Mouse (Mus musculus) lung, embryonic 14.5 days (tissue): ENCODE results near the gene Akr1cl. TPM values are rescaled to one million over a fixed set of nuclear protein-coding genes. Genes with fewer than 3 reads are reported as not detected.

Experiments
- ATAC-seq: fragments of 200-750 bp; cut with Nextera tagmentation; 2 replicates; pipeline ENCODE4 v1.8.0; 2017; ENCODE audit warnings: mild to moderate bottlenecking, moderate TSS enrichment, moderate library complexity; ENCODE audit not compliant: insufficient read depth
- DNase-seq: peaks from one replicate; pipeline ENCODE4 v3.0.0-alpha.2; 2015
- H3K27ac ChIP-seq: fragments of 300-500 bp; sonication (generic); 2 replicates; pipeline ENCODE4 v1.5.1; 2014; ENCODE audit warnings: low read depth, mild to moderate bottlenecking, moderate library complexity
- H3K27me3 ChIP-seq: fragments of 300-500 bp; sonication (generic); 2 replicates; pipeline ENCODE4 v1.6.1; 2014; ENCODE audit warnings: low read length, control low read depth; ENCODE audit not compliant: insufficient read depth
- H3K36me3 ChIP-seq: fragments of 300-500 bp; sonication (generic); 2 replicates; pipeline ENCODE4 v1.6.1; 2014; ENCODE audit warnings: control low read depth; ENCODE audit not compliant: insufficient read depth
- H3K4me1 ChIP-seq: fragments of 300-500 bp; sonication (generic); 2 replicates; pipeline ENCODE4 v1.6.1; 2014; ENCODE audit warnings: antibody characterized with exemption, control low read depth; ENCODE audit not compliant: insufficient read depth
- H3K4me2 ChIP-seq: fragments of 300-500 bp; sonication (generic); 2 replicates; pipeline ENCODE4 v1.6.1; 2014; ENCODE audit warnings: mild to moderate bottlenecking
- H3K4me3 ChIP-seq: fragments of 300-500 bp; sonication (generic); 2 replicates; pipeline ENCODE4 v1.5.1; 2014; ENCODE audit warnings: low read depth, low read length
- H3K9ac ChIP-seq: fragments of 300-500 bp; sonication (generic); 2 replicates; pipeline ENCODE4 v1.6.1; 2014
- H3K9me3 ChIP-seq: fragments of 300-500 bp; sonication (generic); 2 replicates; pipeline ENCODE4 v1.6.1; 2016; ENCODE audit warnings: low read depth, low read length, control low read depth
- CTCF ChIP-seq: IDR thresholded peaks from 2 replicates; pipeline ENCODE4 v1.5.1; 2016; ENCODE audit warnings: antibody characterized with exemption, low read depth
- WGBS: fragments of 180-500 bp; shearing (Covaris S2); extraction: QIAGEN DNeasy Blood & Tissue Kit; methylation state at CpG from one replicate; pipeline ENCODE4 v1.1.7; 2014; 5-methylcytosine and 5-hydroxymethylcytosine counted together
- polyA plus RNA-seq: library from polyadenylated mRNA; unstranded; fragments of >200 nt; fragmentation: Nextera tagmentation; extraction: Ambion mirVana; gene quantifications from 2 replicates; pipeline ENCODE4 v1.2.1, GENCODE M21; 2014

Gene Akr1cl
- polyA plus RNA-seq, 1 experiment from 2014 or later = 0.17 TPM

- Histone ChIP-seq H3K27ac (no peak overlapping the region), H3K4me1 (no peaks in the 10 kb centered on the region), H3K27me3 (no peaks in the 10 kb centered on the region), H3K9ac (no peak overlapping the region), H3K4me3 (no peak overlapping the region), H3K36me3 (no peaks in the 10 kb centered on the region), H3K4me2 (no peak overlapping the region), H3K9me3 (no peaks in the 10 kb centered on the region)
- TF ChIP-seq CTCF = no peak
- no peak for ATAC-seq
- WGBS = 64% methylated on average over 3 of the region's 3 CpGs
- no peak for DNase-seq
These were observed 7.1 kb upstream of the Akr1cl start for GRCm38 (mm10) chr1:65039679-65040078.

GRCm38 (mm10) chr1:65037542-65037941 is 5.0 kb upstream of the Akr1cl start:
- H3K4me2 ChIP-seq = no peak overlapping the region
- WGBS = 27% methylated on average over 2 of the region's 2 CpGs
- no peaks in the 10 kb centered on the region for H3K27me3 ChIP-seq
- no peaks in the 10 kb centered on the region for H3K4me1 ChIP-seq
- TF ChIP-seq CTCF = no peak
- ATAC-seq = no peak
- H3K27ac ChIP-seq = no peak overlapping the region
- H3K4me3 ChIP-seq = no peak overlapping the region
- H3K36me3 ChIP-seq = no peaks in the 10 kb centered on the region
- H3K9ac ChIP-seq = no peak overlapping the region
- H3K9me3 ChIP-seq = no peaks in the 10 kb centered on the region
- DNase-seq = no peak

- no peaks in the 10 kb centered on the region for H3K4me1 ChIP-seq
- ATAC-seq (no peak), DNase-seq (no peak)
- no peak overlapping the region for H3K9ac ChIP-seq
- WGBS = 37% methylated on average over 3 of the region's 3 CpGs
- no peak overlapping the region for H3K27ac ChIP-seq
- no peak overlapping the region for H3K4me3 ChIP-seq
- no peak overlapping the region for H3K4me2 ChIP-seq
- H3K36me3 ChIP-seq = no peaks in the 10 kb centered on the region
- TF ChIP-seq CTCF = no peak
- H3K9me3 ChIP-seq = no peaks in the 10 kb centered on the region
- H3K27me3 ChIP-seq = no peaks in the 10 kb centered on the region
These were observed 3.0 kb upstream of the Akr1cl start for GRCm38 (mm10) chr1:65035513-65035912.

- no peak for DNase-seq
- Histone ChIP-seq H3K27me3 (no peaks in the 10 kb centered on the region), H3K4me1 (no peaks in the 10 kb centered on the region), H3K9me3 (no peaks in the 10 kb centered on the region), H3K36me3 (no peaks in the 10 kb centered on the region), H3K9ac (no peak overlapping the region), H3K4me3 (no peak overlapping the region), H3K27ac (no peak overlapping the region), H3K4me2 (no peak overlapping the region)
- TF ChIP-seq CTCF = no peak
- ATAC-seq = no peak
- WGBS = 63% methylated on average over 9 of the region's 9 CpGs
These were observed 4.4 kb downstream of the Akr1cl start for GRCm38 (mm10) chr1:65028206-65028605.

- no peak overlapping the region for H3K9ac ChIP-seq
- H3K27ac ChIP-seq = no peak overlapping the region
- H3K4me2 ChIP-seq = no peak overlapping the region
- no peak overlapping the region for H3K4me3 ChIP-seq
- DNase-seq (no peak), ATAC-seq (no peak)
- no peaks in the 10 kb centered on the region for H3K36me3 ChIP-seq
- TF ChIP-seq CTCF = no peak
- H3K27me3 ChIP-seq = no peaks in the 10 kb centered on the region
- 69% methylated on average over 4 of the region's 4 CpGs for WGBS
- H3K4me1 ChIP-seq = no peaks in the 10 kb centered on the region
- H3K9me3 ChIP-seq = no peaks in the 10 kb centered on the region
These were observed 19.8 kb downstream of the Akr1cl start for GRCm38 (mm10) chr1:65012726-65013125.

- no peaks in the 10 kb centered on the region for H3K27me3 ChIP-seq
- ATAC-seq (peak; percentile 85), DNase-seq (peak; percentile 94)
- 8% methylated on average over 9 of the region's 9 CpGs for WGBS
- no peak overlapping the region for H3K4me3 ChIP-seq
- H3K4me1 ChIP-seq = no peaks in the 10 kb centered on the region
- no peaks in the 10 kb centered on the region for H3K9me3 ChIP-seq
- no peak overlapping the region for H3K27ac ChIP-seq
- no peak overlapping the region for H3K4me2 ChIP-seq
- H3K9ac ChIP-seq = no peak overlapping the region
- no peaks in the 10 kb centered on the region for H3K36me3 ChIP-seq
- peak; percentile 96 for TF ChIP-seq CTCF
These were observed 22.4 kb downstream of the Akr1cl start for GRCm38 (mm10) chr1:65010153-65010552.

GRCm38 (mm10) chr1:65005575-65005974 is 27.0 kb downstream of the Akr1cl start:
- Histone ChIP-seq H3K4me1 (no peaks in the 10 kb centered on the region), H3K36me3 (no peaks in the 10 kb centered on the region), H3K27me3 (no peaks in the 10 kb centered on the region), H3K9ac (no peak overlapping the region), H3K27ac (no peak overlapping the region), H3K4me2 (no peak overlapping the region), H3K4me3 (no peak overlapping the region), H3K9me3 (no peaks in the 10 kb centered on the region)
- TF ChIP-seq CTCF = no peak
- DNase-seq = no peak
- WGBS = 84% methylated on average over 6 of the region's 6 CpGs
- ATAC-seq = no peak

GRCm38 (mm10) chr1:65004526-65004925 is 28.0 kb downstream of the Akr1cl start:
- Histone ChIP-seq H3K9me3 (no peaks in the 10 kb centered on the region), H3K4me2 (no peak overlapping the region), H3K9ac (no peak overlapping the region), H3K4me3 (no peak overlapping the region), H3K27me3 (no peaks in the 10 kb centered on the region), H3K4me1 (no peaks in the 10 kb centered on the region), H3K27ac (no peak overlapping the region), H3K36me3 (no peaks in the 10 kb centered on the region)
- no peak for TF ChIP-seq CTCF
- DNase-seq (no peak), ATAC-seq (no peak)
- WGBS = 61% methylated on average over 4 of the region's 4 CpGs
